Mouse (Mus musculus): ENCODE measurements around the gene Fam198a. TPM values are rescaled to one million over a fixed set of nuclear protein-coding genes. Genes with fewer than 3 reads are reported as not detected.

Fam198a gene
- 2.0 and 2.9 TPM in 2 replicates for total RNA-seq (2021)
- long read RNA-seq, partial matches to known transcripts, result 0 of 3 reads
- long read RNA-seq, other reads (novel, unspliced or antisense), result 1 of 3 reads

- peak; percentile 94 for DNase-seq
Observed at GRCm38 (mm10) chr9:121950418-121951113, at the start of gene Fam198a. Fam198a (plus strand) TSS chr9:121950988.

- no peak for DNase-seq
Observed at GRCm38 (mm10) chr9:121901710-121902700, 48.8 kb upstream of the Fam198a start.

GRCm38 (mm10) chr9:121903476-121904305 lies 47.1 kb upstream of the Fam198a start:
- peak; percentile 59 for DNase-seq

- DNase-seq, result no peak
Observed at GRCm38 (mm10) chr9:121904319-121904718, 46.5 kb upstream of the Fam198a start.

GRCm38 (mm10) chr9:121904946-121905345 lies 45.8 kb upstream of the Fam198a start:
- DNase-seq, result no peak

- no peak for DNase-seq
Observed at GRCm38 (mm10) chr9:121905556-121906185, 45.1 kb upstream of the Fam198a start.

- DNase-seq, result no peak
Observed at GRCm38 (mm10) chr9:121906456-121906855, 44.3 kb upstream of the Fam198a start.

GRCm38 (mm10) chr9:121907356-121908070 lies 43.3 kb upstream of the Fam198a start:
- DNase-seq, result no peak

- no peak for DNase-seq
Observed at GRCm38 (mm10) chr9:121908321-121908720, 42.5 kb upstream of the Fam198a start.

GRCm38 (mm10) chr9:121909635-121910034 lies 41.2 kb upstream of the Fam198a start:
- no peak for DNase-seq

GRCm38 (mm10) chr9:121911196-121911595 lies 39.6 kb upstream of the Fam198a start:
- no peak for DNase-seq

- no peak for DNase-seq
Observed at GRCm38 (mm10) chr9:121912786-121913185, 38.0 kb upstream of the Fam198a start.

- peak; percentile 28 for DNase-seq
Observed at GRCm38 (mm10) chr9:121914226-121914757, 36.5 kb upstream of the Fam198a start.

- DNase-seq, result no peak
Observed at GRCm38 (mm10) chr9:121915056-121915455, 35.7 kb upstream of the Fam198a start.

- peak; percentile 69 for DNase-seq
Observed at GRCm38 (mm10) chr9:121916102-121916501, 34.7 kb upstream of the Fam198a start, which contains the start of gene Cyp8b1. Cyp8b1 (minus strand) TSS chr9:121916305.

GRCm38 (mm10) chr9:121919027-121919501 lies 31.7 kb upstream of the Fam198a start:
- no peak for DNase-seq

GRCm38 (mm10) chr9:121923443-121923842 lies 27.3 kb upstream of the Fam198a start:
- no peak for DNase-seq

- no peak for DNase-seq
Observed at GRCm38 (mm10) chr9:121923906-121924305, 26.9 kb upstream of the Fam198a start.

GRCm38 (mm10) chr9:121924901-121925560 lies 25.8 kb upstream of the Fam198a start:
- DNase-seq, result no peak

- DNase-seq, result no peak
Observed at GRCm38 (mm10) chr9:121925959-121926358, 24.8 kb upstream of the Fam198a start.

Data from adrenal gland, postnatal 25 days (tissue).